ENCODE assay signal across 30 mouse cellular contexts in the genomic region with DNA sequence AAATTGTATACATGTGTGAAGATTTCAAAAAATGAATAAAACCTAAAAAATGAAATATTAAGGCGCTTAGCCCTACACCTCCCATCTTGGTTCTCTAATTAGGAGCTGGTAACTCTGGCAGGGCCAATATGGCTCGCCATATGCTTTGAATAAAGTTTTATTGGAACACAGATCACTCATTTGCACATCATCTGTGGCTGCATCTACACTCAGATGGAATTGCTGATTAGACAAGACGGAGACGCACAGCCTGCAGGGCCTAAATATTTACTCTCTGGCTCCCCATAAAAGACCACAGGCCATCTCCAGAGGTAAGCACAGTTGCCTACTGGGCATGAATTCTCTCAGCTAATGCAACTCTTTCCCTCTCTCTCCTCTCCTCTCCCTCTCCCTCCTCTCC.
DNase-seq lines count a peak whose midpoint lies in the region; ATAC-seq and TF ChIP-seq lines count a peak whose summit lies in the region.
"Had no signal": no experiment of that assay in that cellular context is flagged by ENCODE, and none has a peak within 500 bp of the region (broad histone marks: within the 10 kb centered on the region; RNA-seq: fewer than 3 reads in every experiment).

No protein-coding gene starts in this region.

- no peak for DNase-seq in forebrain, embryonic 10.5 days (ENCODE audit: extremely low spot score, low spot score)
- DNase-seq in heart, adult 11 months: peak; percentile 39
- DNase-seq in heart, postnatal 4 days: no peak
- DNase-seq in layer of hippocampus, adult 2 months (ENCODE audit: low spot score in 2 of 2): peak; percentile 27 to 62
- DNase-seq in layer of hippocampus, postnatal 36 days: no peak
- peak; percentile 45 for DNase-seq in forebrain, postnatal 0 days
- no peak for DNase-seq in adrenal gland, postnatal 4 days (ENCODE audit: low spot score in 2 of 2)
- DNase-seq: adrenal gland, adult 8-10 months; adrenal gland, postnatal 25 days; cerebellum, adult 11-12 months; cerebellum, adult 8-10 months; cerebellum, postnatal 10 days; cerebellum, postnatal 36 days; embryo, embryonic 11 days; gastrocnemius, adult 2 months; gastrocnemius, postnatal 14 days; heart, adult 18-20 months; heart, postnatal 10 days; heart, postnatal 36 days had no signal

- no peaks in the 10 kb centered on the region for H3K9me3 ChIP-seq in forebrain, embryonic 13.5 days (replicated peaks)
- no peaks in the 10 kb centered on the region for H3K9me3 ChIP-seq in forebrain, embryonic 10.5 days
- H3K9me3 ChIP-seq in forebrain, postnatal 0 days (ENCODE audit: low read length): no peaks in the 10 kb centered on the region
- H3K9me3 ChIP-seq: embryonic facial prominence, embryonic 10.5 days; embryonic facial prominence, embryonic 13.5 days; heart, embryonic 12.5 days; heart, embryonic 15.5 days had no signal

- TF ChIP-seq CTCF in layer of hippocampus, adult 2 months (conservative IDR thresholded peaks at IDR 0.05): no peak
- no peak for TF ChIP-seq CTCF in forebrain, postnatal 0 days (IDR thresholded peaks at IDR 0.05; ENCODE audit: low read depth)

- WGBS in forebrain, embryonic 13.5 days: 75% methylated on average over 4 of the region's 4 CpGs
- 86% methylated on average over 4 of the region's 4 CpGs for WGBS in forebrain, embryonic 10.5 days
- WGBS in forebrain, postnatal 0 days: 58% methylated on average over 4 of the region's 4 CpGs

- H3K9ac ChIP-seq in forebrain, embryonic 13.5 days: no peak overlapping the region
- H3K9ac ChIP-seq in forebrain, postnatal 0 days: no peak overlapping the region
- H3K9ac ChIP-seq: embryonic facial prominence, embryonic 13.5 days; heart, embryonic 12.5 days; heart, embryonic 15.5 days; hindbrain, embryonic 14.5 days had no signal

- ATAC-seq in forebrain, embryonic 13.5 days: peak; percentile 46; the same call in 1 of the 2 replicates
- ATAC-seq in forebrain, postnatal 0 days: 0 out of 2 replicates have a peak, but pooled peaks have one; percentile 47
- ATAC-seq: activated CD4-positive, CD25-positive, alpha-beta regulatory T cell, adult 4 months; hindbrain, postnatal 0 days; inflammation-experienced regulatory T-cells, adult 6 months; intestine, embryonic 16.5 days had no signal

- H3K4me1 ChIP-seq in forebrain, embryonic 13.5 days: peaks cover 25% of the 10 kb centered on the region
- H3K4me1 ChIP-seq in forebrain, embryonic 10.5 days: no peaks in the 10 kb centered on the region; the same call in 1 of the 2 replicates
- H3K4me1 ChIP-seq in forebrain, postnatal 0 days (ENCODE audit: insufficient read depth): peaks cover 13% of the 10 kb centered on the region
- H3K4me1 ChIP-seq: embryonic facial prominence, embryonic 10.5 days; embryonic facial prominence, embryonic 13.5 days; heart, embryonic 12.5 days; heart, embryonic 15.5 days had no signal

- H3K36me3 ChIP-seq in forebrain, embryonic 13.5 days (ENCODE audit: poor library complexity, severe bottlenecking): no peaks in the 10 kb centered on the region
- no peaks in the 10 kb centered on the region for H3K36me3 ChIP-seq in forebrain, embryonic 10.5 days (replicated peaks)
- no peaks in the 10 kb centered on the region for H3K36me3 ChIP-seq in forebrain, postnatal 0 days (ENCODE audit: insufficient read depth)
- H3K36me3 ChIP-seq: embryonic facial prominence, embryonic 10.5 days; embryonic facial prominence, embryonic 13.5 days; heart, embryonic 12.5 days; heart, embryonic 15.5 days had no signal

- no peaks in the 10 kb centered on the region for H3K27me3 ChIP-seq in forebrain, embryonic 13.5 days
- no peaks in the 10 kb centered on the region for H3K27me3 ChIP-seq in forebrain, embryonic 10.5 days (ENCODE audit: poor library complexity, severe bottlenecking)
- no peaks in the 10 kb centered on the region for H3K27me3 ChIP-seq in forebrain, postnatal 0 days (ENCODE audit: insufficient read depth, low read length)
- H3K27me3 ChIP-seq: embryonic facial prominence, embryonic 13.5 days; heart, embryonic 12.5 days; heart, embryonic 15.5 days had no signal

- no peak overlapping the region for H3K4me2 ChIP-seq in forebrain, embryonic 13.5 days
- H3K4me2 ChIP-seq in forebrain, postnatal 0 days (ENCODE audit: low read depth): no peak overlapping the region
- H3K4me2 ChIP-seq: embryonic facial prominence, embryonic 13.5 days; heart, embryonic 12.5 days; heart, embryonic 15.5 days; hindbrain, embryonic 14.5 days had no signal

- H3K4me3 ChIP-seq in forebrain, embryonic 13.5 days: no peak overlapping the region
- H3K4me3 ChIP-seq in forebrain, embryonic 10.5 days: no peak overlapping the region
- no peak overlapping the region for H3K4me3 ChIP-seq in layer of hippocampus, adult 2 months
- no peak overlapping the region for H3K4me3 ChIP-seq in forebrain, postnatal 0 days (ENCODE audit: low read depth, low read length)
- H3K4me3 ChIP-seq: embryonic facial prominence, embryonic 10.5 days; embryonic facial prominence, embryonic 13.5 days; erythroblast, embryonic 14.5 days; gastrocnemius, adult 2 months; heart, embryonic 12.5 days; heart, embryonic 15.5 days had no signal

- no peak overlapping the region for H3K27ac ChIP-seq in forebrain, embryonic 13.5 days
- H3K27ac ChIP-seq in forebrain, embryonic 10.5 days: no peak overlapping the region
- H3K27ac ChIP-seq in layer of hippocampus, adult 2 months: no peak overlapping the region
- H3K27ac ChIP-seq in forebrain, postnatal 0 days (ENCODE audit: low read depth, low read length): no peak overlapping the region
- H3K27ac ChIP-seq: embryonic facial prominence, embryonic 10.5 days; embryonic facial prominence, embryonic 13.5 days; gastrocnemius, adult 2 months; heart, embryonic 15.5 days; hindbrain, embryonic 14.5 days; hindbrain, postnatal 0 days had no signal

Comparison
In these comparisons a context has a peak if more than half of its experiments do, and no peak if none do; other contexts are left out.
1. DNase-seq: peak in heart, adult 11 months (single experiment), layer of hippocampus, adult 2 months (2 of 2) and forebrain, postnatal 0 days (single experiment); none in forebrain, embryonic 10.5 days (single experiment), heart, postnatal 4 days (single experiment), layer of hippocampus, postnatal 36 days (0 of 2) and adrenal gland, postnatal 4 days (0 of 2).